Mouse (Mus musculus) common myeloid progenitor, adult 5-6 weeks (primary cell): ENCODE measurements around the gene Gm9970. TPM values are rescaled to one million over a fixed set of nuclear protein-coding genes. Genes with fewer than 3 reads are reported as not detected.
A peak's percentile ranks its signal among the peaks of the same experiment; 100 is the strongest.
"Not testable (repeated sequence)": the region's sequence is repeated elsewhere in the genome, so short reads cannot be mapped to it uniquely, and the experiment has no call there.

Source experiments
- ATAC-seq: replicated peaks from 2 replicates; pipeline ENCODE4 v1.8.0; 2016; ENCODE audit warnings: low read depth, mild to moderate bottlenecking, moderate TSS enrichment, inconsistent platforms; ENCODE audit not compliant: poor library complexity, severe bottlenecking
- total RNA-seq: library from RNA; stranded (forward); fragments of 200-1000, 187-1606 nt; gene quantifications from 2 replicates; pipeline ENCODE4 v1.2.3, GENCODE M21; 2017

Gm9970 gene
- total RNA-seq, 1 experiment from 2014 or later: not detected

GRCm38 (mm10) chr5:31241522-31242034 is 546 bp upstream of the Gm9970 start:
- no peak for ATAC-seq

- no peak for ATAC-seq
Observed at GRCm38 (mm10) chr5:31226641-31227040, 14.4 kb downstream of the Gm9970 start.

- ATAC-seq: no peak
Observed at GRCm38 (mm10) chr5:31222696-31223095, 18.3 kb downstream of the Gm9970 start.

- ATAC-seq: peak; percentile 31; the same call in 1 of the 2 replicates
Observed at GRCm38 (mm10) chr5:31221304-31221945, 19.6 kb downstream of the Gm9970 start.

GRCm38 (mm10) chr5:31220448-31221303 is 20.4 kb downstream of the Gm9970 start, which contains the start of gene Ppm1g:
Gene Ppm1g (minus strand): TSS chr5:31220687.
- peak; percentile 83 for ATAC-seq

GRCm38 (mm10) chr5:31219911-31220447 is 21.1 kb downstream of the Gm9970 start:
- ATAC-seq: peak; percentile 11

- ATAC-seq: no peak
Observed at GRCm38 (mm10) chr5:31219474-31219873, 21.6 kb downstream of the Gm9970 start.

GRCm38 (mm10) chr5:31219070-31219469 is 22.0 kb downstream of the Gm9970 start:
- 0 out of 2 replicates have a peak, but pooled peaks have one; percentile 23 for ATAC-seq

- ATAC-seq: peak; percentile 36; the same call in 1 of the 2 replicates
Observed at GRCm38 (mm10) chr5:31218294-31218693, 22.7 kb downstream of the Gm9970 start.

GRCm38 (mm10) chr5:31216554-31216953 is 24.5 kb downstream of the Gm9970 start:
- ATAC-seq: not testable (repeated sequence)

- no peak for ATAC-seq
Observed at GRCm38 (mm10) chr5:31204421-31204820, 36.6 kb downstream of the Gm9970 start.

GRCm38 (mm10) chr5:31203866-31204265 is 37.2 kb downstream of the Gm9970 start:
- no peak for ATAC-seq

- ATAC-seq: no peak
Observed at GRCm38 (mm10) chr5:31202933-31203332, 38.1 kb downstream of the Gm9970 start.

GRCm38 (mm10) chr5:31201742-31202590 is 39.1 kb downstream of the Gm9970 start, which contains the start of gene Zfp513:
Gene Zfp513 (minus strand): TSS chr5:31202303.
- ATAC-seq: peak; percentile 98

- no peak for ATAC-seq
Observed at GRCm38 (mm10) chr5:31201042-31201741, 39.8 kb downstream of the Gm9970 start.

GRCm38 (mm10) chr5:31200327-31200768 is 40.7 kb downstream of the Gm9970 start:
- ATAC-seq: no peak

GRCm38 (mm10) chr5:31199893-31200292 is 41.1 kb downstream of the Gm9970 start:
- ATAC-seq: no peak

- no peak for ATAC-seq
Observed at GRCm38 (mm10) chr5:31199321-31199892, 41.6 kb downstream of the Gm9970 start.
